Mouse (Mus musculus) thymus, postnatal 36 days (tissue): ENCODE measurements around the gene Smim20.

Source experiments
- DNase-seq, 2 experiments: peaks; one replicate each; pipeline ENCODE4 v3.0.0; 2022; ENCODE audit warnings: mixed read lengths in 2 of 2

Smim20 gene

DNA sequence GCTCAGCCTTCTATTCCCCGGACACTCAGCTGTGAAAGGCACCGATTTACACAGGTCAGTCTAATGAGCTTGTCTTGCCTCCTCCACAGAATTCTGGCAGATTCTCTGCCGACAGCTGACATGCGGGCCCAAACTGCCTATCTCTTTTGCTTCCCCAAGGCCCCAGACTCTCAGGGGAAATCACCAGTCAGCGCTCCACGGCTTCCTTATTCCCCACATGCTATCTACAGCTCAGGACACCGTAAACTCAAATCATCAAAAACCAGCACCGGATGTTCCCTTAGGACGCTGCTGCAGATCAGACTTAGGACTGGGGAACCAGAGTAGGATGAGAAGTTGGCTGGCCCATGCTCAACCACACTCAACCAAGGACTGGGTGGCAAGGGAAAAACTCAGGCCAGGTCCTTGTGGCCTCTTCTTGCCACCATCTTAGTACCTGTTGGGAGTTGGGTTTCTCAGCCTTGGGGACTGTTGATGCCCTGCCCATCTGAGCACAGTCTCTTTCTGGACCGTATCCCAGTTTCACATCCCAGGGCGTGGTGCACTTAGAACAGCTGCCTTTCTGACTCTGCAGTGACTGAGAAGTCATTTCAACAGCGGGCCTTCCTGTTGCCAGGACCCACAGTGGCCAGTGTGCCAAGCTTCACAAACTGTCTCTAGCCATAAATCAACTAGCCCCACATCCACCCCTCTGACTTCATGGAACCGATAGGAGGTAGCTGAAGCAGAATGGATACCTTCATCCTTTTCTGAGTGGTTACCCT lies 47.7 kb downstream of the Smim20 start:
- no peak for DNase-seq

DNA sequence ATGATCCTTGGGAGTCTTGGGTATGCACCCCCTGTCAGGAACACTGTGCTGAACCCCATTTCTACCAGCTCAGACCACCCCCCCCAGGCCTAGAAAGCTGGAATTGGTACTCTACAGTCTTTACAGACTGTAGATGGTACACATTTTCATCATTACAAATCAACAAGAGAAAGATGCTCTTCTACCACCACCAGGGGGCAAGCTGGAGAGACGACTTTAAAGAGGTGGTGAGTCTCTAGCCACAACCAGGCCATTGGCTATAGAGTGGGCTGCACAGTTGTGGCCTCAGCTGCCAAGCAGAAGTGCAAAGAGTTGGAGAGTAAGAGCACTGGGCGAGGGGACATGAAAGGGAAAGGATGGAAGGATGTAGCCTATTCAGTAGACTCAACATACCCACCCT lies 48.9 kb downstream of the Smim20 start:
- no peak for DNase-seq

DNA sequence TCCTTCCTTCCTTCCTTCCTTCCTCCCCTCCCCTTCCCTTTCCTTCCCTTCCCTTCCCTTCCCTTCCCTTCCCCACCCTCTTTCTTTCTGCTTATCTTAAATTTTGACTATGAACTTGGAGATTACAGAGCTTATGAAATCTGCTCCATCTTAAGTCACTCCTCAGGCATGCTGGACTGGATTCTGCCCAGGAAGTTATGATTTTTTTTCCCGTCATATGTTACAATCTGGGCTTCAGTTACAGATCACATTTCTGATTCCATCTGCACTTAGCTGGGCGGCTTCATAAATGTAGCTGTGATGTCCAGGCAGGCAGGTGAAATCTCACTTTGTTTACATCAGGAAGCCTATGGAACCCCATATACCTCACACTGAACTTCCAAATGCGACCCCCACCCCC lies 50.5 kb downstream of the Smim20 start:
- no peak for DNase-seq

DNA sequence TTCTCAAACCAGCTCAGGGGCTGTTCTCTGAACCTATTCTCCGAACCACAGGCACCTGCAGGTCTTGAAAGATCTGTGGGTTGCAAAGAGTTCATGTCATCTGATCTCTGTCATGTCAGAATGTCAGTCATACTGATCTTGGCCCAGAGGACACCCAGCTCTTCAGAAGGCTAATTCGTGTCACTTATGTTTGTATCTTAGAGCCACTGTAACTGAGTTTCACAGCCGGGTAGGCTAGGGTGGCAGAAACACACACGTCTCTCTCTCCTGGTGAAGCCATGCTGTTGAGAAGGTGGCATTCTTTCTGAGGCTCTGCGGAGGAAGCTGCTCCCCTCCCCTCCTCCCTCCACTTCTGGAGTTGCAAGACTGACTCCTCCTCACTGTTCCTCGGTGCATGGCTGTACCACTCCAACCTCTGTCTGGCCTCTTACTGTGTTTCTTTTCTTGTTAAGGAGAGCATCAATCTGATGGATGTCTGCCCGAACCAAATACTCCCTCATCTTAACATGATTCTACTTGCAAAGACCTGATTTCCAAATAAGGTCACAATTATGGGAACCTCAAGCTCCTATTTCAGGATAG lies 51.1 kb downstream of the Smim20 start:
- no peak for DNase-seq

DNA sequence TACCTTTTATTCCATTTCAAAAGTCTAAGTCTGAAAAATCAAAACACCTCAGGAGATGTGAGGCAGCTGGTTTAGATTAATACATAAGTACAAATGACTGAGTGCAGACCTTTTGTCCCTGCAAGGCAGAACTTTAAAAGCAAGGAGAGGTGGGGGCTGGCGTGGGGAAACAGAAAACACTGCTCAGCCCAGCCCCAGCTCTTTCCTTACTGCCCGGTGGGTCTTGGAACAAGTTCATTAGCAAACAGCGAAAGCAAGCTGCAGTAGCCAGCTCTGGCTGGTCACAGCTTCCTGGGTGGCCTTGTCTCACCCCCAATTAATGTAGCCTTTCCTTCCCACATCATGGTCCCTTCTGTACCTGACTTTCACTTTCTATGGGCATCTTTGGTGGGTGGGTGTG lies 53.4 kb downstream of the Smim20 start:
- no peak for DNase-seq

DNA sequence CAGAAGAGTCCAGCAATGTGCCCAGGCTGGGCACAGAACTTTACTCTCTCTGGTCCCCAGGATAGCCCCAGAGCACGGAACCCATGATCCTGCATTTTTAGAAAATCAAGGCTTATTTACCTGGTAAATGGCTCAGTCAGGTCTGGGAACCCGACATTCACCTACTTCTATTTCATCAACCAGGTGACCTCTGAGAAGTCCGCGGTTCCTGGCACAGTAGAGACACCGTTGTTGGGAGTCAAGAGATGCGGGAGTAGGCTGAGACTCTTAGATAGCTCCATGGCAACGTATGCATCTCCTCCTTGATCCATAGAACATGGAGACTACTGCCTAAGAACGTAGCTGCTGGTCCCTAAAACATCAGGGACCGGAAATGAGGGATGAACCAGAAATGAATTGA lies 55.0 kb downstream of the Smim20 start:
- DNase-seq: no peak

DNA sequence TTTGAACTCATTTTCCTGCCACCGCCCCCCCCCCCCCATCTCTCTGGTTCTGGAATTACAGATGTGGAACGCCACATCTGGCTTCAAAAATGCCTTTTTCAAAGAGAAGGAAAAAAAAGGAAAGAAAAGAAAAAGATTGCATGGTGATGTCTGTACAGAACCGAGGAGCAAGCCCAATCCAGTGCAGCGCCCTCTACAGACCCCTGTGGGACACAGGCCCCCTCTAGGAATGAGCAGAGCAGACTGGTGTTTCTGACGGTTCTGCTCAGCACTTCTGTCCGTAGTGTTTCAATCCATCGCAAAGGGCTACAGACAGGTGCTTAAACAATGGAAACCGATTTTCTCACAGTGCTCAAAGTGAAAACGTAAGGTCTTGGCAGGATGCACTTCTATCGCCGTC lies 55.6 kb downstream of the Smim20 start:
- no peak for DNase-seq

DNA sequence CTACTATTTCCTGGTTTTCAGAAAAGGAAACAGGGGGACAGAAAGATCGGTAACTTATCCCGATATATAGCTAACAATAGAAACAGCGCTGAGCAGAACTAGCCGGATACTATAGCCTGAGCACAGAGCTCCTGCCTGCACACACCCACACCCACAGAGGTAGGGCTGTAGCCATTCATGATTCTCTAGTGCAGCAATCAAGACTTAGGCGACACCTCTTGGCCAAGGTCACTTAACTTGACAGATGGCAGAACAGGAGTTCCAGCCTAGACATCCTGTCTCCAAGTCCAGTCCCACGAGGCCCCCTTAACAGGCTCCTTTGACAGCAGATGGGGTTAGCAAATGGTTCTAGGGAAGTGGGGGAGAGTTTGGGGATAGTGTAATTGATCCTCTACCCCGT lies 56.2 kb downstream of the Smim20 start:
- no peak for DNase-seq

DNA sequence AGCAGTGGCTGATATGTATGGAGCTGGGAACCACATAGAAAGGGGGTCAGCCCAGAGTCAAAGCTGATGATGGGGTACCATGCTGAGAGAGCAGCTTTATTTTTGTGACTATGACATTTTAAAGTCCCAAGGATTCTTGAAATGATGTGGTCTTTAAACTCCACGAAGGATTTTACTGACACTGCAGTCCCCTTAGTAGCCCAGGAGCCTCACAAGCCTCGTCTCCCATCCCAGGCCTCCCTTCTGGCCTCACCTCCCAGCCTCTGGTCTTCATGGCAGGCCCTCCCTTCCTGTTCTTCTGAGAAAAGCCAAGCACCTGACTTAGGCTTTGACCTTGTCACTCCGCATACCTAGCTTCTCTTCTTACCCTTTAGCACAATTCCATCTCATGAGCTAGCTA lies 57.4 kb downstream of the Smim20 start:
- no peak for DNase-seq

DNA sequence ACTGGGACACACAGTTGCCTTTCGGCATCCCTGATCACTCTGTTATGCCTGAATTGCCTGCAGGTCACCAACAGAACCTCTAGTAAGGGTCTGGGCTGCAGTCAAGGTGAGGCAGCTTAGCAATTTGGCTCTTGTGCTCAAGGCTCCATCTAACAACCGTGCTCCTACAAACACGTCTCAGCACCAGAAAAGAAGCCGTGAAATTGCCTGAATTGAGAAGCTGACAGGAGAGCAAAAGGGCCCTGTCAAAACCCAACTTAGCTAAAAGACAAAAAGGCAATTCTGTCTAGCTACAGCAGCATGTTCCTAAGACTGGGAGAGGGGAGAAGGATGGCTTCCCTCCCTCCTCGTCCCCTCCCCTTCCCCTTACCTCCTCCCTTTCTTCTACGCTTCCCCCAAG lies 57.9 kb downstream of the Smim20 start:
- no peak for DNase-seq

DNA sequence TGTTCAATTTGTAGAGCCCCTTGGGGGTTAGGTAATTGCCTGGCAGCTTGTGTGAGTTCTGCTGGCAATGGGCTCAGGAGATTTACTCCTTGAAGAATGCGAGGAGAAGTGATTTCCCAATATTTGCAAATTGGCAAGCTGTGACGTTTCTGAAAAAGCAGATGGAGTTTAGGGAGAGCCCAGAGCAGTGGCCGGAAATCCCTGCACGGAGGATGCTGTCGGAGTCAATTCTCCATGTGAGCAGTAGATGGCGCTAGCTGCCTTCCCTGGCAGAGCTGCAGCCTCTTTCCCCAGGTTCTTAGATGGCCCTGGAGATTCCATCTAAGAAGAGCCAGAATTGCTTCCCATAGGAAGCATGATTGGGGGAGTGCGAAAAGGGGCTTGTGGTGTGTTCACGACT lies 59.1 kb downstream of the Smim20 start:
- peak; percentile 40 to 46 for DNase-seq

DNA sequence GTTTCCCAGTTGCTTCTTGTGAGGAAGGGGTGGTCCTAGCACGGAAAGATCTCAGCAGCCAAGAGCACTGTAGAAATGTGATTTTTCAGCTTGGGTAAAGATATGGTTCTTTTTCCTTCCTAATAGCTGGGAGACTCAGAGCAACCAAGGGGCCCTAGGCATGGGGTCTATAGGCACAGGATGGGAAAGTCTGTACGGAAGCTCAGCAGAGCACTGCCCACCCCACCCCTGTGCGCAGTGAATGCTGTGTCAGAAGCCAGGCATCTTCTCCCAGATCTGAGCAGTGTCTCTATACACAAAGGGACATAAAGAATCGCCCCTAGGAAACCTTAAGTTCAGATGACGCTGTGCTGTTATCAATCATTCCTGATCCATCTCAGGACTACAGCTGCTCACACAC lies 59.6 kb downstream of the Smim20 start:
- DNase-seq: no peak
